Mouse (Mus musculus) lung, embryonic 15.5 days (tissue): ENCODE measurements around the gene Kdm1b. TPM values are rescaled to one million over a fixed set of nuclear protein-coding genes. Genes with fewer than 3 reads are reported as not detected.

Source experiments
- ATAC-seq: fragments of 200-750 bp; cut with Nextera tagmentation; 2 replicates; pipeline ENCODE4 v1.8.0; 2017; ENCODE audit warnings: moderate number of reproducible peaks, borderline replicate concordance; ENCODE audit not compliant: low FRiP score, low TSS enrichment; ENCODE audit errors: extremely low read depth
- H3K27ac ChIP-seq: fragments of 300-500 bp; sonication (generic); 2 replicates; pipeline ENCODE4 v1.5.1; 2015; ENCODE audit warnings: moderate library complexity, mild to moderate bottlenecking, inconsistent platforms
- H3K27me3 ChIP-seq: fragments of 300-500 bp; sonication (generic); 2 replicates; pipeline ENCODE4 v1.6.1; 2015; ENCODE audit warnings: inconsistent platforms
- H3K36me3 ChIP-seq: fragments of 300-500 bp; sonication (generic); 2 replicates; pipeline ENCODE4 v1.6.1; 2015; ENCODE audit warnings: inconsistent platforms
- H3K4me1 ChIP-seq: fragments of 300-500 bp; sonication (generic); 2 replicates; pipeline ENCODE4 v1.6.1; 2015; ENCODE audit warnings: inconsistent platforms
- H3K4me2 ChIP-seq: fragments of 300-500 bp; sonication (generic); 2 replicates; pipeline ENCODE4 v1.6.1; 2015; ENCODE audit warnings: inconsistent platforms, mild to moderate bottlenecking, moderate library complexity
- H3K4me3 ChIP-seq: fragments of 300-500 bp; sonication (generic); 2 replicates; pipeline ENCODE4 v1.5.1; 2015; ENCODE audit warnings: mild to moderate bottlenecking, inconsistent platforms
- H3K9ac ChIP-seq: fragments of 300-500 bp; sonication (generic); 2 replicates; pipeline ENCODE4 v1.6.1; 2015; ENCODE audit warnings: inconsistent platforms
- H3K9me3 ChIP-seq: fragments of 300-500 bp; sonication (generic); 2 replicates; pipeline ENCODE4 v1.6.1; 2016; ENCODE audit warnings: inconsistent platforms
- WGBS: fragments of 180-500 bp; shearing (Covaris S2); methylation state at CpG from one replicate; pipeline ENCODE4 v1.1.7; 2015; 5-methylcytosine and 5-hydroxymethylcytosine counted together
- polyA plus RNA-seq: library from polyadenylated mRNA; unstranded; fragments of >200 nt; fragmentation: Nextera tagmentation; extraction: Ambion mirVana; gene quantifications from 2 replicates; pipeline ENCODE4 v1.2.1, GENCODE M21; 2015

Kdm1b gene
- polyA plus RNA-seq, 1 experiment from 2014 or later = 10.5 TPM

DNA sequence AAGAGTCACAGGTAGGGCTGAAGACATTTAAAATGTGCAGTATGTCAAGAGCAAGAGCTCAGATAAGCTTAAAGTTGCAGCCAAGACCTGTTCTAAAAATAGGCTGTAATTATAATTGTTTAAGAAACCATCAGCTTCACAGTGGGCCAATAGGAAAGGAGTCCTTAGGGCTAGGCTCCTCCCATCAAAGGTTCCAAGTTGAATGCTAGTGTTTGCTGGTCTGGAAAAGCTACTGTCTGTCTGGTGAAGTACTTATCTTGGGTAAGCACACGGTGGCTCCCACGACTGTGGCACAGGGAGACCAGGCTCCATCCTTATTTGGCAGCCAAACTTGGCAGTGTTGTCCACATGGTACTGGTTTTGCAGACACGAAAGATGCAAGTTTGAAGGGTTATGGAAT is 69.6 kb downstream of the Kdm1b start:
- Histone ChIP-seq H3K27ac (no peak overlapping the region), H3K9me3 (no peaks in the 10 kb centered on the region), H3K27me3 (no peaks in the 10 kb centered on the region), H3K9ac (no peak overlapping the region), H3K36me3 (no peaks in the 10 kb centered on the region), H3K4me2 (no peak overlapping the region), H3K4me1 (peaks cover 7% of the 10 kb centered on the region; the same call in 1 of the 2 replicates), H3K4me3 (no peak overlapping the region)
- peak; percentile 35; the same call in 1 of the 2 replicates for ATAC-seq
- whole genome bisulfite sequencing = 36% methylated on average over 3 of the region's 3 CpGs

DNA sequence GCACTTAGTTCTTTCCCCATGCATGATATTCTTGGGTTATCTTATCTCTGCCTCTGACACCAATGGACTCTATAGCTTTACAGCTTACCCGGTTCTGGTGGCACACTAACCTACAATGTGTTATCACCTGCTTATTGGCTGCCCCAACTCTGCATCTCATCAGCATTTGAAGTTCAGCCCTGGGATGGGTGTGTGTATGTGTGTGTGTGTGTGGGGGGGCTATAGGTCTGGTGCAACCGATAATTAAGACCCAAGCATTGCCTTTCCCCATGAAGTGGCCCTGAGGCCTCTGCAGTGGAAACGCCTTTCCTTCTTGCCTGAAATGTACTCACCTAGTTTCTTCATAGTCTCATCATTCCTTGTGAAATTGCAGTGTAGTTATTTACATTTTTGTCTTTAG is 72.7 kb downstream of the Kdm1b start:
- ATAC-seq = no peak
- Histone ChIP-seq H3K4me3 (no peak overlapping the region), H3K27ac (no peak overlapping the region), H3K9me3 (no peaks in the 10 kb centered on the region), H3K9ac (no peak overlapping the region), H3K4me1 (peaks cover 7% of the 10 kb centered on the region; the same call in 1 of the 2 replicates), H3K4me2 (no peak overlapping the region), H3K36me3 (no peaks in the 10 kb centered on the region), H3K27me3 (peaks cover 4% of the 10 kb centered on the region; the same call in 1 of the 2 replicates)
- WGBS = 90% methylated on average over 3 of the region's 3 CpGs

DNA sequence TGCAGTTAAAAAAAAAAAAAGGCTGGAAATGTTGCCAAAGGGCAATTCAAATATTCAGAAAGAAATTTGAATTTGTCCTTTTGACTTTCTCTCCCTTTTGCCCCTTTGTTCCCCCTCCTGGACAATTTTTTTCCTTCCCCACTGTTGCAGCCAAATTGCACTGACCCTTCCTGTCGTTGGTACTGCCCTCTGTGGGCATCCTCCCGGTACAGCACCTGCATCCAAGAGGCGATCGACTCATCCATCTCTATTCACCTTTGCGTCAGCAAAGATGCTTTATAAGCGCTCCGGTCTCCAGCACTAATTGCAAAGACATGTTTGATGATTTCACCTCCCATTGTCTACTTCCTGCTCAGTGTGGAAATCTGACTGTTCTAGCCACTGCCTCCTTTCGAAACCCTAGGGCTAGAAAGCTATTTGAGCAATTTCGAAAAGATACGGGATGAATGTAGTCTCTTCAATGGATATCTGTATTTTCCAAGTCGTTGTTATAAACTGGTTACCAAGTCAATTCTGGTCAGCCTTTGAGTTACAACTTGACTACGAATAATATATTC is 78.1 kb downstream of the Kdm1b start:
- no peak for ATAC-seq
- Histone ChIP-seq H3K9ac (no peak overlapping the region), H3K27ac (no peak overlapping the region), H3K27me3 (peaks cover 25% of the 10 kb centered on the region), H3K36me3 (no peaks in the 10 kb centered on the region), H3K4me1 (peaks cover 11% of the 10 kb centered on the region), H3K4me3 (no peak overlapping the region), H3K9me3 (no peaks in the 10 kb centered on the region), H3K4me2 (peak overlapping the region; percentile 93; the same call in 1 of the 2 replicates)
- 41% methylated on average over 12 of the region's 12 CpGs for WGBS

DNA sequence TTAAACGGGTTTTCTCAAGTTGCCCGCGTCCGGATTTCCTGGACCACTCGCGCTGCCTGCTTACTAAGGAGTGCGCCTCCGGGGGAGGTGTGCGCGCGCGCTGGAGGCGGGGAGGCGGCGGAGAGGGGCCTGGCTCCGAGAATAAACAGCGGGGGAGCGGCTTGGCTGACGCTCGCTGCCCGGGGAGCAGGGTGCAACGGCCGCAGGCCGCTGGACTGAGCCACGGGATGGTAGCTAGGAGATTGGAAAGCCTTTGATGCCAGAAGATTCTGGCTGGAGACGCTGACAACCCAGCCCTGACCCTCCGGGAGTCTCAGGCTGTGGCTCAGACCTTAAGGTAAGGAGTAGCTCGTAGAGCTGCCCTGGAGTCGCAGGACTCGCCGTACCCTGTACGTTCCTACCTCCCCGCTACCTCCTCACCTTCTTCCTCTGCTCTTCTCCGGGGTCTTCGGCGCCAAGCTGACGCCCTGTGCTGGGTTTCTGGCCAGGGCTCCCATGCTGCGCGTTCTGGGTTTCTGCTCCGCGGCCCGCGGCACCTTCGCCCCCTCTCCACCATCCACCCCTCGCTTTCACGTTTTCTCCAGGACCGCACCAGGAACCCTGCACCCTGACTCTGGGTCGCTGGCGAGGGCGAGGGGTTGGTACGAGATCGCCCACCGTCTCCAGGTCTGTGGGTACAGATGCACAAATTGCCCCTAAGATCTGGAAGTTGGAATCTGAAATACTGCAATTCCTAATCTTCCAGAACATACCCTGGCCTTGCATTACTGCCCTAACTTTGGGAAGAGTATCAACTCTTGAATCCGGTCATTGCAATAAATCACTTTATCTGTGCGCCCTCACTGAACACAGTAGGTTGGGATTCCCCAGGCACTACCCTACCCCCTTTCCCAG is 79.5 kb downstream of the Kdm1b start, which contains the start of gene Rnf144b:
Gene Rnf144b, plus strand, starts transcription at position 120 of the 894 bp plus-strand sequence.
- Histone ChIP-seq H3K9me3 (no peaks in the 10 kb centered on the region), H3K27ac (no peak within 1 kb of the TSS), H3K9ac (peak within 1 kb of the TSS; percentile 38), H3K4me2 (peak within 1 kb of the TSS; percentile 93), H3K4me3 (peak within 1 kb of the TSS; percentile 53), H3K4me1 (peaks cover 11% of the 10 kb centered on the region), H3K36me3 (no peaks in the 10 kb centered on the region), H3K27me3 (peaks cover 25% of the 10 kb centered on the region)
- WGBS = 2% methylated on average over 55 of the region's 55 CpGs
- ATAC-seq = no peak

DNA sequence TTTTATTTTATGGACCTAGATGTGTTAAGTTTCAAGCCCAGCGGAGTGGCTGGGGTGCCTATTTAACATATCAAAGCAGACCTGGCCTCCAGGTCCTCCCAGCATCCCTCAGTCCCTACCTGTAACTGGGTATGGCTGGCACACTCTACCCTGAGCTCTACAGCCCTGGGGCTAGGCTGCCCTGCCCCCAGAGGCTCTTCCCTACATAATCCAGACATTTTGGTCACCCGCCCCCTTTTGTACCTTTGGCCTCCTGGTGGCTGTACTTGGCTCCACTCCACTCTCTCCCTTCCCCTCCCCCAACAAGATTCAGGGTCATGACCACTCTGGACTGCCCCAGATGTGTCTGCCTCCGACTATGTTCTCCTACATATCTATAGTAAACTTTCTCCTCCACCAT is 81.2 kb downstream of the Kdm1b start:
- WGBS = 36% methylated on average over 3 of the region's 3 CpGs
- no peaks in the 10 kb centered on the region for H3K36me3 ChIP-seq
- H3K9ac ChIP-seq = no peak overlapping the region
- H3K27me3 ChIP-seq = peaks cover 25% of the 10 kb centered on the region
- H3K27ac ChIP-seq = no peak overlapping the region
- H3K9me3 ChIP-seq = no peaks in the 10 kb centered on the region
- ATAC-seq = no peak
- H3K4me1 ChIP-seq = peaks cover 11% of the 10 kb centered on the region
- no peak overlapping the region for H3K4me3 ChIP-seq
- H3K4me2 ChIP-seq = no peak overlapping the region

DNA sequence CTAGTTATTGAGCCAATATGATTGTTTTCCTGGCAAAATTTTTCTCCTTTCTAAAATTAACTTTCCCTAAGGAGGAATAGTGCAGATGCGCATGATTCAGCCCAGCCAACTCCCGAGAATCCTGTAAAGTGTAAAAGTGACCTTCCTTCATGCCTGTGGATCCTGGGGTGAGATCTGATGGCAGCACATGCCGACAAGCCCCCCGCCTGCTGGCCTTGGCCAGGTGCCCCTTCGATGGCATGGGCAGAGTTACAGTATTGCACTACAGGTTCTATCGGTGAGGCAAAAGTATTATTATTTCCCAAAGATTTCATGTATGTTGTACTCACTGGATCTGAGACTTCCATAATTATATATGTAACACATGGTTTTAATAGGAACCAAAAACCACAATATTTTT is 81.7 kb downstream of the Kdm1b start:
- H3K4me2 ChIP-seq = no peak overlapping the region
- peaks cover 11% of the 10 kb centered on the region for H3K4me1 ChIP-seq
- no peak for ATAC-seq
- H3K27me3 ChIP-seq = peaks cover 25% of the 10 kb centered on the region
- no peak overlapping the region for H3K27ac ChIP-seq
- H3K9me3 ChIP-seq = no peaks in the 10 kb centered on the region
- H3K4me3 ChIP-seq = no peak overlapping the region
- no peaks in the 10 kb centered on the region for H3K36me3 ChIP-seq
- 73% methylated on average over 6 of the region's 6 CpGs for WGBS
- H3K9ac ChIP-seq = no peak overlapping the region

DNA sequence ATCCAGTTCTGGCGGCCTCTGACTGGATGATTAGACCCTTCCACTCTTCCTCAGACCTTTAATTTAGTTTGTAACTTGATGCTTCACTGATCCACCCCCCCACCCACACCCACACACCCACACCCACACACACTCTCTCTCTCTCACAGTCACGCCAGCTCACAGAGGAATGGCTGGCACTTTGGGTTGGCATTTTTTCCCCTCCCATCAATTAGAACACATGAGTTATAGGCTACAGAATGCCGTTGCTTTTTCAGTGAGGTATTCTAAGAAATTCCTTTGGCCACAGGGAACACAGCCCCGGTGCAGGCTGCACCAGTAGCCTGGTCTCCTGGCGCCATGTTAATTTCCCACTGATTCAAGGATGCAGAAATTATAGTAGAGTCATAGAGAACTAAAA is 82.3 kb downstream of the Kdm1b start:
- no peaks in the 10 kb centered on the region for H3K36me3 ChIP-seq
- no peak overlapping the region for H3K4me2 ChIP-seq
- peaks cover 11% of the 10 kb centered on the region for H3K4me1 ChIP-seq
- no peaks in the 10 kb centered on the region for H3K9me3 ChIP-seq
- H3K9ac ChIP-seq = no peak overlapping the region
- ATAC-seq = no peak
- 75% methylated on average over 5 of the region's 5 CpGs for WGBS
- H3K4me3 ChIP-seq = no peak overlapping the region
- H3K27ac ChIP-seq = no peak overlapping the region
- peaks cover 25% of the 10 kb centered on the region for H3K27me3 ChIP-seq

DNA sequence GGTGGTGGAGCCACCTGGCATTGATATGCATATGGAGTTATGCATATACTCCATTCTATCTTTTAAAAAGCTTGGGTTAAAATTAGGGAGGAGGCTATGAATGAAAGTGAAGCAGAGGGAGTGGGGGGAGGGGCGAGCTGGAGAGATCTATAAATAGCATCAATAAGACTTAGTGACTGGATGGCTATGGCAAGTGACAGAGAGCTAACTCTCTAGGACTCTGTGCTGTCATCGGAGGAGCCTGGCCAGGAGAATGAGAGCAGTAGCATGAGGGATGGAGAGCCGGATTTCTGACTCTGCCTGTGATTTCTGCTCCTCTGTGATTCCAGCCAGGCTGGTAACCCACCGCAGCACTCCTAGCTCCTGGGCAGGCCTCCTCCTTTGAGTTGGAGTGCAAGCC is 85.8 kb downstream of the Kdm1b start:
- no peaks in the 10 kb centered on the region; the same call in 1 of the 2 replicates for H3K27me3 ChIP-seq
- H3K4me3 ChIP-seq = no peak overlapping the region
- H3K4me1 ChIP-seq = no peaks in the 10 kb centered on the region
- no peak overlapping the region for H3K4me2 ChIP-seq
- no peaks in the 10 kb centered on the region for H3K9me3 ChIP-seq
- WGBS = 63% methylated on average over 4 of the region's 4 CpGs
- H3K9ac ChIP-seq = no peak overlapping the region
- no peak overlapping the region for H3K27ac ChIP-seq
- H3K36me3 ChIP-seq = no peaks in the 10 kb centered on the region
- ATAC-seq = no peak

DNA sequence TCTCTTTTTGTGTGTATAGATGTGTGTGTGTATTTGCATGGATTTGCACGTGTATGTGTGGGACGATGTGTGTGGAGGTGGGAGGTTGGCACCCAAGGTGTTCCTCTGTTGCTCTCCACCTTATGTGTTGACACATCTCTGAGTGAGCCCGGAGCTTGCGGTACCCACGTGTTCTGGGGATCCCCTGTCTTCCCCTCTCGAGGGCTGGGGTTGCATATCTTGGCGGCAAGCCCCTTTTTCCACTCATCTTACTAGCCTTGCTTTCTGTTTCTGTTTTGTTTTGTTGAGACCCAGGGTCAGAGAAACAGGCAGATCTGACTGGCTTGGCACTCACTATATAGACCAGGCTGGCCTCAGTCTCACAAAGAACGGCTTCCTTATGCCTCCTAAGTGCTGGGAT is 89.8 kb downstream of the Kdm1b start:
- Histone ChIP-seq H3K4me2 (no peak overlapping the region), H3K36me3 (no peaks in the 10 kb centered on the region), H3K4me1 (no peaks in the 10 kb centered on the region), H3K27me3 (no peaks in the 10 kb centered on the region; the same call in 1 of the 2 replicates), H3K27ac (no peak overlapping the region), H3K4me3 (no peak overlapping the region), H3K9ac (no peak overlapping the region), H3K9me3 (no peaks in the 10 kb centered on the region)
- WGBS = 77% methylated on average over 8 of the region's 8 CpGs
- no peak for ATAC-seq

DNA sequence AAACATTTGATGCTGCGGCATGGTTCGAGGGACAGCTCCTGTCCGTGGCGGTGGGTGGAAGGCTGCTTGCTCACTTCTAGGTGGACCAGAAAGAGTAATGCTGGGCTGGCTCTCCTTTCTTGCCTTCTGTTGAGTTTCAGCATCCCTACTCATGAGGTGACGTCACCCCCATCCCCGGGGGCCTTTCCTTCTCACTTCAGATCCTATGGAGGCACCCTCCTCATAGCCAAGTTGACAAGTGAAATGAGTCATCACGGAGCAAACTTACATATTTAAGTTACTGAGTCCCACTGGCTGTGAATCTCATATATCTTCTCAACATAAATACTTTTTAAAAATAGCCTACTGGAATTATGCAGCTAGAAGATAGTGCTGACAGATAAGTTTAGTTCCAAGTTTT is 91.5 kb downstream of the Kdm1b start:
- Histone ChIP-seq H3K4me1 (no peaks in the 10 kb centered on the region), H3K27me3 (no peaks in the 10 kb centered on the region; the same call in 1 of the 2 replicates), H3K36me3 (no peaks in the 10 kb centered on the region), H3K4me3 (no peak overlapping the region), H3K27ac (no peak overlapping the region), H3K4me2 (no peak overlapping the region), H3K9ac (no peak overlapping the region), H3K9me3 (no peaks in the 10 kb centered on the region)
- no peak for ATAC-seq
- 92% methylated on average over 7 of the region's 7 CpGs for WGBS
